Mouse (Mus musculus) neural tube, embryonic 11.5 days (tissue): ENCODE data around the gene Samd15. TPM values are rescaled to one million over a fixed set of nuclear protein-coding genes. Genes with fewer than 3 reads are reported as not detected.
"Not testable (repeated sequence)": the region's sequence is repeated elsewhere in the genome, so short reads cannot be mapped to it uniquely, and the experiment has no call there.

ENCODE experiments used
- ATAC-seq: fragments of 200-750 bp; cut with Nextera tagmentation; 2 replicates; pipeline ENCODE4 v1.8.0; 2017; ENCODE audit warnings: moderate number of reproducible peaks, mild to moderate bottlenecking, moderate TSS enrichment, moderate library complexity; ENCODE audit not compliant: insufficient read depth, low FRiP score, low TSS enrichment
- DNase-seq: peaks from one replicate; pipeline ENCODE4 v3.0.0-alpha.2; 2015; ENCODE audit warnings: low spot score
- H3K27ac ChIP-seq: fragments of 300-500 bp; sonication (generic); 2 replicates; pipeline ENCODE4 v1.5.1; 2014; ENCODE audit warnings: low read depth, mild to moderate bottlenecking, low read length
- H3K27me3 ChIP-seq: fragments of 300-500 bp; sonication (generic); 2 replicates; pipeline ENCODE4 v1.6.1; 2014; ENCODE audit warnings: mild to moderate bottlenecking, low read length, mixed read lengths; ENCODE audit not compliant: control insufficient read depth, insufficient read depth
- H3K36me3 ChIP-seq: fragments of 300-500 bp; sonication (generic); 2 replicates; pipeline ENCODE4 v1.6.1; 2014; ENCODE audit warnings: mild to moderate bottlenecking, low read length, moderate library complexity, mixed read lengths; ENCODE audit not compliant: control insufficient read depth, insufficient read depth
- H3K4me1 ChIP-seq: fragments of 300-500 bp; sonication (generic); 2 replicates; pipeline ENCODE4 v1.6.1; 2014; ENCODE audit warnings: low read length, mixed read lengths; ENCODE audit not compliant: control insufficient read depth, insufficient read depth
- H3K4me2 ChIP-seq: fragments of 300-500 bp; sonication (generic); 2 replicates; pipeline ENCODE4 v1.6.1; 2014; ENCODE audit warnings: low read depth, mild to moderate bottlenecking, moderate library complexity
- H3K4me3 ChIP-seq: fragments of 300-500 bp; sonication (generic); 2 replicates; pipeline ENCODE4 v1.5.1; 2014; ENCODE audit warnings: low read depth, low read length
- H3K9ac ChIP-seq: fragments of 300-500 bp; sonication (generic); 2 replicates; pipeline ENCODE4 v1.6.1; 2014; ENCODE audit warnings: mild to moderate bottlenecking, low read length
- H3K9me3 ChIP-seq: fragments of 300-500 bp; sonication (generic); 2 replicates; pipeline ENCODE4 v1.6.1; 2016; ENCODE audit warnings: low read length; ENCODE audit not compliant: control insufficient read depth
- WGBS: fragments of 180-500 bp; shearing (Covaris S2); extraction: QIAGEN DNeasy Blood & Tissue Kit; methylation state at CpG from one replicate; pipeline ENCODE4 v1.1.7; 2014; 5-methylcytosine and 5-hydroxymethylcytosine counted together
- polyA plus RNA-seq: library from polyadenylated mRNA; unstranded; fragments of >200 nt; fragmentation: Nextera tagmentation; extraction: Ambion mirVana; gene quantifications from 2 replicates; pipeline ENCODE4 v1.2.1, GENCODE M21; 2014

Gene Samd15
- polyA plus RNA-seq: 0.77 and 1.8 TPM in 2 replicates

DNA sequence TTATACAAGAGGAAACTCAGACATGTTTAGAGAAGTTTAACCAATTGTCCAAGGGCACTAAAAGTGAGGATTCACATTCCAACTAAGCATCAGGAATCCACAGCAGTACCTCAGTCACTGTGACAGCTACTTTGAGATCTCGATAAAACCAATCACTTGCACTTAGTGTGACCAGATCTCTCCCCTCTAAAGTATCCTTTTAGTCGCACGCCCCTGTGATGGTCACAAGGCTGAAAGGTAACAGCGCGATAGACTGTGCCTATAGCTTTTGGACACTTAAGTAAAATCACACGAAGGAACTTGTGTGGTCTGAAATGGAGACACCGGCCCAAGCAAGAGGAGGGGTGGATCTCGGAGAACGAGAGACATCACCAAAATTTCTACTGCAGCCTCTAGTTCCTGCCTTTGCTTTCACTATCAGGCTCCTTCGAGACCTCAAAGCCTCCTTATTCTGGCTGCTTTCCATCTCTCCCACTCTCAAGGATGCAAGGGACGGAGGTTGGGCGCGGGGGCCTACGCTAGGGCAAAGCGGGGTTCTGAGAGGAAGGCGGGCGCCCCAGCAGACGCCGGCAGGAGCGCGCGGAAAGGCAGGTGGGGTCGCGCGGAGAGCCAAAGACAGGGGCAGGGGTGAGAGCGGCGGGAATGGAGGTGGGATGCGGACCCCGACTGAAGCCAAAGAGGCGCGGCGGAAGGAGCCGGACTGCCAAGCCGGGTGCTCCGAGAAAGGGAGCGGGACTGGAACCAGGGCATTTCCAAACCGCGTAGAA, at the start of gene Samd15:
Gene Samd15, plus strand, starts transcription at position 518 of the 767 bp plus-strand sequence.
- H3K9me3 ChIP-seq: no peaks in the 10 kb centered on the region
- peak within 1 kb of the TSS; percentile 83 for H3K9ac ChIP-seq
- no peaks in the 10 kb centered on the region for H3K27me3 ChIP-seq
- H3K27ac ChIP-seq: peak within 1 kb of the TSS; percentile 73
- peak; percentile 54 for DNase-seq
- H3K4me3 ChIP-seq: peak within 1 kb of the TSS; percentile 70
- under 1% methylated on average over 38 of the region's 38 CpGs for WGBS
- H3K4me1 ChIP-seq: peaks cover 5% of the 10 kb centered on the region; the same call in 1 of the 2 replicates
- no peaks in the 10 kb centered on the region for H3K36me3 ChIP-seq
- H3K4me2 ChIP-seq: peak within 1 kb of the TSS; percentile 97
- ATAC-seq: peak; percentile 6; the same call in 1 of the 2 replicates

DNA sequence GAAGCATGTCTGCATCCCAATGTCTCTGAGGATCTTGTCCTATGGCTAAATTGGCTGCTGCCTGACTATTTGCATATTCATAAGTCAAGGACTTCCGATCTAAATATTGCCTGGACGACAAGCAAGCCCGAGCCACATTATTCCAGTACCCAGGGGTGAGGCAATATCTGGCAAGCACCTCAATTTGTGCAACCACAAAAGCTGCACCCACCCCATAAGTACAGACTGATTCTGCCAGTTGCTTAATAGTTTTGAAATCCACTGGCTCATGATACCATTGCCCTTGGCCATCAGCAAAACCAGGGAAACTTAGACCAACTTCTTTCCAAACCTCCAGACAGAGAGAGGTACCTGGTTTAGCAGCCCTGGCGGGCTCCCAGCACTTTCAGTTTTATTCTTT, 45.1 kb upstream of the Samd15 start:
- H3K4me3 ChIP-seq, H3K36me3 ChIP-seq, H3K4me2 ChIP-seq, H3K27ac ChIP-seq, H3K9ac ChIP-seq, H3K27me3 ChIP-seq, H3K4me1 ChIP-seq, H3K9me3 ChIP-seq, DNase-seq, ATAC-seq: not testable (repeated sequence)
- WGBS: 92% methylated on average over 4 of the region's 4 CpGs

DNA sequence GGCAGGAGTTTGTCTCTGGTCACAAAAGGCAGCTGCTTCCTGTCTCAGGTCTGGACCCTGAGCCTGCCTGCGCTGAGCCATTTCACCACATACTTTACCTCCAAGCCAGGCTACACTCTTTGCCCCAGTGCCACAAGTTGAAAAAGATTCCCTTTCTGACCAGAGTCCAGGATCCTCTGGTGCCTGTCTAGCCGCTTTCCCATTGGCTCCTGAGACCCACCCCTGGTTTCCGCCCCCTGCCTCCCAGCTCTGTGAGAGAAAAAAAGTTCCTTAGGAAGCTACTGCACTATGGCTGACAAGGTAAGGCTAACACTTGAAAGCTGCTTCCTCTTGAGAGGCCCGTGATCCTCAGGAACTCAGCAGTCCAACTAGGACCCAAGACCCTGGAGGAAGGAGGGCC, 42.2 kb upstream of the Samd15 start:
- Histone ChIP-seq H3K36me3 (no peaks in the 10 kb centered on the region), H3K27ac (no peak overlapping the region), H3K27me3 (no peaks in the 10 kb centered on the region), H3K9ac (no peak overlapping the region), H3K4me2 (no peak overlapping the region), H3K4me3 (no peak overlapping the region), H3K4me1 (no peaks in the 10 kb centered on the region), H3K9me3 (no peaks in the 10 kb centered on the region)
- WGBS: 61% methylated on average over 4 of the region's 4 CpGs
- ATAC-seq (no peak), DNase-seq (no peak)

DNA sequence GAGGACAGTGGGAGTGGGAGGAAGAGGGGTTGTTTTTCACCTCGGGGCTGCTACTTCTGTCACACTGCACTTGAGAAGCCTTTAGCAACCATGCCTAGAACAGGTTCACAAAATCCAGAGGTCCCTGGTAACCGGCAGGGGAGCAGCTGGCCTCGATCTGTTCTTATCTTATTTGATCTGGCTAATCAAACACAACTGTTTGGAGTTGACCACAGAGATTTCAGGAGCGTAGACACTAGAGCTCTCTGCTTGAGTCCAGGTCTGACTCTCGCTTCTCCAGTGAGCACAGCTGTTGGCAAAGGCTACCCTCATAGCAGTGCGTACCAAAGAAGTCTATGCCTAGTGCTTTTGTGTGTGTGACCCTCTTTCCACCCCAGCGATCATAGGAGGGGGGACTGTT, 41.4 kb upstream of the Samd15 start:
- DNase-seq: no peak
- ATAC-seq: no peak
- H3K9ac ChIP-seq: no peak overlapping the region
- no peak overlapping the region for H3K4me2 ChIP-seq
- H3K4me3 ChIP-seq: no peak overlapping the region
- H3K9me3 ChIP-seq: no peaks in the 10 kb centered on the region
- H3K27ac ChIP-seq: no peak overlapping the region
- no peaks in the 10 kb centered on the region for H3K27me3 ChIP-seq
- WGBS: 83% methylated on average over 7 of the region's 7 CpGs
- H3K36me3 ChIP-seq: no peaks in the 10 kb centered on the region
- H3K4me1 ChIP-seq: no peaks in the 10 kb centered on the region

DNA sequence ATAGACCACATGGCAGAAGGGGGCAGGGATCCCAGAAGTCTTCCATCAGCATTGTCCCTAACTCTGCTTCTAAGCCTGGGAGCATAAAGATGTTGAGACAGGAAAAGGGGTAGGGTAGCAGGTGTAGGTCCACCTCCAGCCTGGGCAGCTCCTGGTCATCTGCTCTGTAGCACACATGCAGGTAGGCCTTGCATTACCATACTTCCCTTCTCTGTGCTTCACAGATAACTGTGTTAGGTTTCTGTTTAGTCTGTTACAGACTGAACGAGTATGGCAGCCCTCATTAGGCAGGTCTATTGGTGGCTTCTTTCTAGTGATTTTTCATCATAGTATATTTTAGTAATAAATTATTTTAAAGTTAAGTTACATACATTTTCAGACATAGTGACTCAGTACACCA, 39.2 kb upstream of the Samd15 start:
- Histone ChIP-seq H3K9me3 (no peaks in the 10 kb centered on the region), H3K4me1 (no peaks in the 10 kb centered on the region), H3K4me2 (no peak overlapping the region), H3K36me3 (no peaks in the 10 kb centered on the region), H3K9ac (no peak overlapping the region), H3K27me3 (no peaks in the 10 kb centered on the region), H3K27ac (no peak overlapping the region), H3K4me3 (no peak overlapping the region)
- DNase-seq: no peak
- 88% methylated on average over 1 of the region's 1 CpGs for WGBS
- ATAC-seq: no peak

DNA sequence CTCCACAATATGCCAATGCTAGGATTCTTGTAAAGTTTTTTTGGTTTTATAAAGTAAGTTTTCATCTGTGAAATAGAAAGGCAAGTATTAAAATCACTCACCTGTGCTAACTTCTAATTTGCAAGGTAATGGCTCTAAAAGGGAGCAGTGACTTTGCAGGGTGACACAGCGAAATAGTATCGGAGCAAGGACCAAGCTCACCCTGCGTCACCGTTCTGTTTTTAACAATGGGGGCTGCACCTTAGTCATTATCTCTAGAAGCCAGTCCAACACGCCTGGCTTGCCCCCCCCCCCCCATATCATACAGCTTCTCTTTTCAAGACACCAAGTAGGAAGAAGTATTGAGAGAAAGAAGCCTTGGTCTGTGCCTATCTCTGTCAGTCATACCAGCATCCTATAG, 38.7 kb upstream of the Samd15 start:
- H3K4me3 ChIP-seq: no peak overlapping the region
- DNase-seq (no peak), ATAC-seq (no peak)
- no peak overlapping the region for H3K4me2 ChIP-seq
- no peaks in the 10 kb centered on the region for H3K9me3 ChIP-seq
- H3K9ac ChIP-seq: no peak overlapping the region
- 93% methylated on average over 5 of the region's 5 CpGs for WGBS
- no peaks in the 10 kb centered on the region for H3K27me3 ChIP-seq
- no peaks in the 10 kb centered on the region for H3K36me3 ChIP-seq
- H3K27ac ChIP-seq: no peak overlapping the region
- no peaks in the 10 kb centered on the region for H3K4me1 ChIP-seq

DNA sequence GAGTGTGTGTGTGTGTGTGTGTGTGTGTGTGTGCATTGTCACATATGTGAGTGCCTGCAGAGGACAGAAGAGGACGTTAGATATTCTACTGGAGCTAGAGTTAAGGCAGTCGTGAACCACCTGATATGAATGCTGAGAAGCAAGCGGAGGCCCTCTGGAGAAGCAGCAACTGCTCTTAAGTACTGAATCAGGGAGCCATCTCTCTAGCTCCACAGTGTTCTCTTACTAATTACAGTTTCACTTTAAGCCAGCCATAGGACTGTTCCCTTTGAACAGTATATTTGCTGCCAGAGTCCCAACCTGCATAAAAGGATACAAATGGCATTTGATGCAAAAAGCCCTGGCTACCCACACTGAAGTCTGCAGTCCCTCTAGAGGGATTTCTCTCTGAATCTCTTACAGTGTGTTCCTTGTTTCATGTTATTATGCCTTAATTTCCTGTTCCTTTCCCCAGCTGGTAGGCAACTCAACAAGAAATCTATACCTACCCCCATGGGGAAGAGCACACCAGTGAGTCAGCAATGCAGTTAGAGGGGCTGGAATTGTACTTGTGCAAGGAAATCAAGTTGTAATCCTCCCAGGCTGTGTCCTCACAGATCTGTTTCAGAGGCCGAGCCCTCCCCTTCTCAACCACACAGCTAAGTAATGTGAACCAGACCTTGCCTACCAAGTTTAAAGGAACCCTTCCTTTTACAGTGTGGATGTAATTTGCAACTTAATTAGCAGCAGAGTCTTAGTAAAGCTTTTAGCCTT, 24.2 kb upstream of the Samd15 start:
- Histone ChIP-seq H3K4me3 (no peak overlapping the region), H3K36me3 (no peaks in the 10 kb centered on the region), H3K27me3 (no peaks in the 10 kb centered on the region), H3K9ac (no peak overlapping the region), H3K4me1 (no peaks in the 10 kb centered on the region), H3K9me3 (no peaks in the 10 kb centered on the region), H3K27ac (no peak overlapping the region), H3K4me2 (no peak overlapping the region)
- ATAC-seq (no peak), DNase-seq (no peak)
- WGBS: 82% methylated on average over 4 of the region's 4 CpGs

DNA sequence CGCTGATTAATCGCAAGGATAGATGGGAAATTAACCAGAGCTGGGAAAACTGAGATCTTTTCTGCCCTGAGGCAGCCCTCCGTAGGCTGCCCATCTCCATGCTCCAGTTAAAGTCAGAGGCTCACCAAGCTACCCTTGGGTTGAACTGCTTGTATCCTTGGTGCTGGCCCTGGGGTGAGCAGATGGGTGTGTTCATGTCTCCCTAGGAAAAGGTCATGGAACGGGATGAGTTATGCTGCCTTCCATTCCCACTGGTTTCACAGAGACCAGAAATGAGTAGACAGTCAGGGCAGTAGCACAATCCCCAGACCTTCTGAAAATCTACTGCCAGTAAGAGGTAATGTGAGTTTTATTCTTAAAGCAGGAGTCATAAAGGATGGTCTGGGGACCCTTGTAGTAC, 21.9 kb upstream of the Samd15 start:
- H3K4me1 ChIP-seq: no peaks in the 10 kb centered on the region
- WGBS: 94% methylated on average over 4 of the region's 4 CpGs
- H3K27me3 ChIP-seq: no peaks in the 10 kb centered on the region
- H3K36me3 ChIP-seq: no peaks in the 10 kb centered on the region
- no peak overlapping the region for H3K27ac ChIP-seq
- H3K4me3 ChIP-seq: no peak overlapping the region
- H3K9ac ChIP-seq: no peak overlapping the region
- no peak overlapping the region for H3K4me2 ChIP-seq
- ATAC-seq: no peak
- no peaks in the 10 kb centered on the region for H3K9me3 ChIP-seq
- no peak for DNase-seq

DNA sequence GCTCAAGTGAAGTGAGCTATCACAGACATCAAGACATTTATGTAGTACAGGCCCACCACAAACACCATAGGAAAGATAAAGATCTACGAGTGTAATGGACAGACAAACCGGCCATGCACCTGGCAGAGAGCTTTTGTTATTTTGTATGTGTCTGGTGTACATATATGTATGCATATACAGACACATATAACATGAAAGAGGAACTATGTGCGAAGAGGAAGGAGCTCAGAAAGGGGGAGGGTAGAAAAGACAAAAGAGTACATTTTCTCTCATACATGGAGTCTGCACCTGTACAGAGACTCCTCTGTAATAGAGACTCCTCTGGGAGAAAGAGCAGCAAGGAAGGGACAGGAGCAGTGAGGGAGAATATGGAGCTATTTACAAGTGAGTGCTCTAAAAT, 6.5 kb upstream of the Samd15 start:
- ATAC-seq (no peak), DNase-seq (no peak)
- Histone ChIP-seq H3K9ac (no peak overlapping the region), H3K27me3 (no peaks in the 10 kb centered on the region), H3K4me2 (no peak overlapping the region), H3K9me3 (no peaks in the 10 kb centered on the region), H3K4me1 (no peaks in the 10 kb centered on the region), H3K27ac (no peak overlapping the region), H3K4me3 (no peak overlapping the region), H3K36me3 (no peaks in the 10 kb centered on the region)
- 91% methylated on average over 3 of the region's 3 CpGs for WGBS
